Mouse (Mus musculus): ENCODE measurements around the gene Akr7a5.

Akr7a5 gene

DNA sequence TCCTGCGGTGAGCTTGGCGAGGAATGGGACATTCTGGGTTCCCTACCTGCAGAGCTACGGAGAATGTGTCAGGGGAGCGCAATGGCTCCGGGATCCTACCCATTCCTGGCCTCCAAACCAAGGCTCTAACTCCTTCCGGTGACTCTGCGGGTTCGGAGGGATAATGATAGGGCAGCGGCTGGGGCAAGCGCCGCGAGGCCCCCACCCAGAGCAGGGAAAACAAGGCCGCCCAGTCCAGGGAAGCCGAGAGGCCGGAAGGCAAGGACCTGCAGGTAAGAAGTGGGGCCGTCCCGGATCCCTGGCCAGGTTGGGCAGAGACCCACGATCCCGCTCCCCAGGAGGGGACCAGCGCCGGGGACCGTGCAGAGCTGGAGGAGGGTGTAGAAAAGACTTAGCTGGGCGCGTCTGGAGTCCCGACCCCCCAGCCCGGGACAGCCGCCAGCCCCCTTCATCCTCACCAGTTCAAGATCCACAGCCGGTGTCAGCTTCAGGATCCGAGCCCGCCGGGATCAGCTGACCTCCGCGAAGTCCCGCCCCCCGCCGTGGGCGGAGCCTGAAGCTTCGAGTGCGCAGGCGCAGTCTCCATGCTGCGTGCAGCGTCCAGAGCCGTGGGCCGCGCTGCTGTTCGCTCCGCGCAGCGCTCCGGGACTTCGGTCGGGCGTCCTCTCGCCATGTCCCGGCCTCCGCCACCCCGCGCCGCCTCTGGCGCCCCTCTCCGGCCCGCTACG is at the start of gene Akr7a5, which contains the start of gene Pqlc2:
Gene Akr7a5 (plus strand): TSS at position 574 of the 728 bp plus-strand sequence.
Gene Pqlc2 (minus strand): TSS at position 538 of the 728 bp plus-strand sequence.
- peak; percentile 97 to 100 for DNase-seq (ENCODE audit: low spot score in 2 of 2)

DNA sequence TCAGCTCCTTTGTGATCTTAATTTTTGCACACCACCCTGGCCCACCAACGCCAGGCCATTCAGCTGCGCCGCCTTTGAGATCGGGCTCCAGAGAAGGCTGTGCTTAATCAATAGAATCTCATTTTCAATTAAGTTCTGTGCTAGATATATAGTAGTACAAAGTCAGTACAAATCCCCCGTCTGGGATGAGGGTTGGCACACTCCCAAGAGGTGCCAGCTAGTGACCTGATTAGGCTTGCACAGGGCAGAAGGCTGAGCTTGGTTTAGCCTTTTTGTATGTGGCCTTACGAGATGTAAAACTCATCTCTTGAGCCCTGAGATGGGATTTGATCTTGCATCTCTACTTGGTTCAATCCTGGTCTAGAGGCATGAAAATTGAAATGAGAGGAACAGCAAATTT is 47.6 kb upstream of the Akr7a5 start:
- no peak for DNase-seq (ENCODE audit: low spot score in 2 of 2)

DNA sequence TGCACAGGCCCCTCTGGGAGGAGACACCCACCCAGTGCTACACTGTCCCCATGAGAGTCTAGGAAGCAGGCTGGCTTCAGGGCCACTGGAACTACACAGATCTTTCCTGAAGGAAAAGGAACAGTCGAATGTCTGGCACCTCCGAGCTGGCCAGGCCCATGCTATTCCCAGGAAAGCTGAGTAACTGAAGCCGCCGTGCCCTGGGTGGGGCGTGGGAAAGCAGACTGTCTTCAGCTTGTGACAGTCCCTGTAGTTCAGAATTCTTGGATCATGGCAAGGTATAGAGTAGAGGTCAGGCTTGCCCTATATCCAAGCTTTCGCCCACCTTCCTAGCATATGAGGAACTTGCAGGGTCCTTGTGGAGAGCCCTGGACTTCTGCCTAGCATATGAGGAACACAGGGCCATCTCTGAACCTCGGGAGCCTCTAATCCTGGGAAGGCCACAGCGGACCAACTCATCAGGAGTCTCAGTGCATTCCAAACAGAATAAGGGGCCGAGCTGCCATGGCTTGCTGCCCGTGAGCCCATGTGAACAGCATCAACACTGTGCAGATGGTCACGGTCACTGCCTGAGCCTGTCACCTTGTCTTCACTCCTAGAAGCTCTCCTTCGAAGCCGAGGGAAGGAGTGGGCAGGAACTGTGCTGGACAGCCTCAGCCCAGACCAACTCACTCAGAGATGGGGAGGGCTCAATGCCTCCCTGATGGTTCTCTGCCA is 44.6 kb upstream of the Akr7a5 start:
- DNase-seq (ENCODE audit: low spot score in 2 of 2), result no peak

DNA sequence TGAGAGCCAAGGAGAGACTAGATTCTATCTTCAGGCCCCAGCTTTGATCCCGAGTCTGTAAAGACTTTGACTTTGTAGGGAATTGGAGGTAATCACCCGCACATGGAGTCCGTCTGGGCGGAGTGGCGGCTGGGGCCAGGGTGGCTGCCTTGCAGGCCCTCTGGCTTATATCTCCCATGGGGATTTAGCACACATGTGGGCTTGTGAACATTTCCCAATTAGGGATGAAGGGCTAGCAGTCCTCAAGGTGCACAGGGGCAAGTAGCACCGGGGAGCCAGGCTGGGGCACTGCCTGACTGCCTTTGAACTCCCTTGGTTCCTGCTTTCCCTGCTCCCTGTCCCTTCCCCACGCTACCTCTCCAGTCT is 44.1 kb upstream of the Akr7a5 start:
- DNase-seq (ENCODE audit: low spot score in 2 of 2), result no peak

- no peak for DNase-seq (ENCODE audit: low spot score in 2 of 2)
Observed at GRCm38 (mm10) chr4:139267335-139267734, 43.2 kb upstream of the Akr7a5 start.

DNA sequence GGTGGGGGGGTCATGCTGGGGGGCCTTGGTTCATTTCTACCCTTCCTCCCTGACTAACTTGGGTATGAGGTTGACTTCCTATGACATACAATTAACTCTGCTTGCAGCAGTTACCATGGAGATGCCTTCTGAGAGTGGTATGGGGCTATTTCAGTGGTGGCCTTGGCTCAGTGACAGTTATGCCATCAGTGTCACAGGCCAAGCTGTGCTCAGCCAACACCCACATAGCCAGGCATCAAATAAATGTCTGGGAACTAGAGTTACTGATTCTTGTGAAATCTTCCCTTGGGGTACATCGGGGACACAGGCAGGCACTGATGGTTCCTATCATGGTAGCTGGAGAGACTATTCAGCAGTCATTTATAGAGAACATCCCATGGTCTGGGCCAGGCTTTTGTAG is 42.3 kb upstream of the Akr7a5 start:
- no peak for DNase-seq (ENCODE audit: low spot score in 2 of 2)

- no peak for DNase-seq (ENCODE audit: low spot score in 2 of 2)
Observed at GRCm38 (mm10) chr4:139270168-139270567, 40.4 kb upstream of the Akr7a5 start.

DNA sequence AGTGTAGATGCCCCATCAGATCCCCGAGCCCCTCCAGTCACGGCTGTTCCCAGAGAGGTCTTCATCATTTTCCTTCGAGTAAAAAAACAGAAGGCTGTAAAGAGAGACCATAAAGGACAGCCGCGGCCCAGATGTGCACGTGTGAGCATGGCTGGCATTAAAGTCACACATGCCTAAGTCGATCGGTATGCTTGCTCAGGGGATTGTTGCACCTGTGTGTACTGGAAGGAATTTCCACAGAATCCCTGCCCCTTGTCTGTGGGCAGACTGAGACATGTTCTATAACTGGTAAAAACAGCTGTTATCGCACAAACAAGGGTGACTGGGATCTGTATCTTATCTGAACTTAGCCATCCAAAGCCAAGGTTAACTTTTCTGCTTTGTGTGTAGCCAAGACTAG is 39.0 kb upstream of the Akr7a5 start:
- DNase-seq (ENCODE audit: low spot score in 2 of 2), result no peak

GRCm38 (mm10) chr4:139272951-139273680 is 37.4 kb upstream of the Akr7a5 start:
- DNase-seq (ENCODE audit: low spot score in 2 of 2), result no peak

GRCm38 (mm10) chr4:139274573-139274972 is 36.0 kb upstream of the Akr7a5 start:
- no peak for DNase-seq (ENCODE audit: low spot score in 2 of 2)

DNA sequence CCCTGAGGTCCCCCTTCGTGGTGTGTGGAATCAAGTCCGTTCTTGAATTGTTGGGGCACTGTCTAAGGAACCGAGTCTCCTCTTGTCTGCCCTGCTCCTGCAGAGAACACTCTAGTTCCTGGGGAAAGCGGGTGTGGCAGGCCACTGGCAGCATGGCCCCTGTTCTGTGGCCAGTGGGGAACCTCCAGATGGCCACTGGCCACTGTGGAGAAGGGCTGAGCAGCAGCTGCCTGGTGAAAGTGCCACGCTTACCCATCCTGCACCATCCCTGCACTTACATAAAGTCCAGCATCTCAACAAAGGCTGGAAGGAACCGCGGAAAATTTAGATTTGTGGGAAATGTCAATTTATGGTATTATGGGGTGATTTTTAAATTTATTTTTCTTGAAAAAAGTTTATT is 34.1 kb upstream of the Akr7a5 start:
- DNase-seq (ENCODE audit: low spot score in 2 of 2), result no peak

- DNase-seq (ENCODE audit: low spot score in 2 of 2), result no peak
Observed at GRCm38 (mm10) chr4:139280530-139280929, 30.0 kb upstream of the Akr7a5 start.

DNA sequence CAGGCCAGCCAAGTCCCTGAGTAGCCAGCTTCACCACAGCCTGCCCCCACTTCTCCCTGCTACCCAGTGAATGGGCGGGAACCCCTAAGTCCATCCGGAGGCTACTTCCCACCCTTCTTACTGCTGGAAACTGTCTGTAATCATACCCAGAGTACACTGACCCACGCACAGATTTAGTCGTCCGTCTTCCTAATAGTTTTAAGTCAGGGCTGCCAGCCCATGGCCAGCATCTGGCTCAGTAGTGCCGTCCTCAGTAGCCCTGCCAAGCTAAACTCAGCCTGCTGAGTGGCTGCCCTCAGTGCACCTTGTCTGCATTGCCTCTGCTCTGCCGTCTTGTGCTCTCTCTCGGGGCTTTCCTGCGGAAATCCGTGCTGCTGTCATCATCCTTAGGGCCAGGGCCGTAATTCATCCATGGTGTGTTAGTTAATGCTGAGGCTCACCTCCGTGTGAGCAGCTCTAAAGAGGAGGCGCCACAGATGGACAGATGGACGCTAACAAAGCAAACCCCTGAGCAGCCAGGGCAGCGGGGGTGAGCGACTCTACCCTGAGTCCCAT is 28.7 kb upstream of the Akr7a5 start:
- no peak for DNase-seq (ENCODE audit: low spot score in 2 of 2)

- no peak for DNase-seq (ENCODE audit: low spot score in 2 of 2)
Observed at GRCm38 (mm10) chr4:139282955-139283417, 27.6 kb upstream of the Akr7a5 start.

GRCm38 (mm10) chr4:139284877-139285276 is 25.7 kb upstream of the Akr7a5 start:
- DNase-seq (ENCODE audit: low spot score in 2 of 2), result no peak

DNA sequence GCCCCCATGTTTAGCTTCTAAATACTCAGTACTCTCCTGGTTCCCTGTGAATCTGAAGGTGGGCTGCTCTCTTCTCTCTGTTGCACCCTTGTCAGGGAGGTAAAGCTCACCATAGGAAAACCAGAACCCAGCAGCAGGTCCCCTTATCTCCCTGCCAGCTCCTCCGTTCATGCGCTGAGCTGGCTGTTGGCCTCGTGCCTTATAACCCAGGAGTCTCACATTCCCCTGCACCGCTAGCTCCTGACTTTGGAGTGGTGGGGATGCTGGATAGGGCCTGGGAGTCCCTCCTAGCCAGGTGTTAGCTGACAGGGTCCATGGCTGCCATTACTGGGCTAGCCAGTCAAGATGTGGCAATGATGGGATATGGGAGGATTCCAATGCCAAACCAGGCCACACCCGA is 24.3 kb upstream of the Akr7a5 start:
- DNase-seq (ENCODE audit: low spot score in 2 of 2), result no peak

GRCm38 (mm10) chr4:139287122-139287863 is 23.3 kb upstream of the Akr7a5 start:
- peak; percentile 82 to 88 for DNase-seq (ENCODE audit: low spot score in 2 of 2)

DNA sequence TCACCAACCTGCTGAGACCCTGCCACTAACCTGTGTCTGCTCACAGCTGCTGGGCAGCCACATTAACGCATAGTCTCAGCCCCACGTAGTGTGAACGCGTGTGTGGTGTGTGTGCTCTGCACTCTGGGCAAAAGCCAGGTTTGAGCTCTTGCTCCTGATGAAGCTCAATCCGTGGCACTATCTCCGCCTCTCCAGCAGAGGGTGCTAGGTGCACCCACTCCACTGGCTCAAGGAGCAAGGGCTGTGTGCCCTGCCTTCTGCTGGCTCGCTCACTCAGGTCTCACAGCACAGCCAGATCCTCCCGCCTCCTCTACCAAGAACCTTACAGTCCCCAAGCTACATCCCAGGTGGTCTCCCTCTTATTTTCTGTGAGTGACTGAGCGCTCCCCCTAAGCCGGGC is 21.5 kb upstream of the Akr7a5 start:
- DNase-seq (ENCODE audit: low spot score in 2 of 2), result no peak

- DNase-seq (ENCODE audit: low spot score in 2 of 2), result no peak
Observed at GRCm38 (mm10) chr4:139291099-139291498, 19.4 kb upstream of the Akr7a5 start.

GRCm38 (mm10) chr4:139292038-139292437 is 18.5 kb upstream of the Akr7a5 start:
- no peak for DNase-seq (ENCODE audit: low spot score in 2 of 2)

- no peak for DNase-seq (ENCODE audit: low spot score in 2 of 2)
Observed at GRCm38 (mm10) chr4:139297566-139297965, 13.0 kb upstream of the Akr7a5 start.
